Mouse (Mus musculus) adrenal gland, adult 8-10 months (tissue): ENCODE measurements around the gene Ube2n. TPM values are rescaled to one million over a fixed set of nuclear protein-coding genes. Genes with fewer than 3 reads are reported as not detected.

Experiments
- DNase-seq: peaks from one replicate; pipeline ENCODE4 v3.0.0; 2022
- total RNA-seq, 4 experiments: library from RNA; stranded (reverse); gene quantifications; 2 replicates each; pipeline ENCODE4 v1.2.4; 2022

Ube2n gene
- total RNA-seq, result 100 to 1,000 TPM; 129 to 155 (median 138) TPM

DNA sequence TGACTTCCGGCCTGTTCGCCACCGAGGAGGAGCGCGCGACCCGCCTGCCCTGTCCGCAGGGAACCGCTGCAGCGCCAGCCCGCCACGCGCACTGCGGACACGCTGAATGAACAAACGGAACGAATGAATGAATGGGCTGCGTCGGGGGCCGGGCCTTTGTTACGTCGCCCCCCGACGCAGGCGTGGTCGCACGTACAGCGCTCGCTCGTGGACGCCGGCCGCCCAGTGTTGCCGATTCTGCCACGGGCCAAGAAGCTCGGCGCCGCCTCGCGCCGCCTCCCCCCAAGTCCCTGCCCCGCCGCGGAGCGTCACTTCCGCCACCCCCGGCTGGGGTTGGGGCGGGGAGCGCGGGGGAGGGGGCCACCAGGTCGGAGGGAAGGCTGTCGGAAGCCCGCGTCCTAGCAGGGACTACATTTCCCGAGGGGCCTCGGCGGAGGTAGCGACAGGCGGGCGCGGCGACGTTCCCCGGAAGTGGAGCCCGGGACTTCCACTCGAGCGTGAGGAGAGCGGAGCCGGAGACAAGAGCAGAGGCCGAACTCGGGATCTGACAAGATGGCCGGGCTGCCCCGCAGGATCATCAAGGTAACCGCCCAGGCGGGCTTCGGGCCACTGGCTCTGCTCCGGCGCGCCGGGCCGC, at the start of gene Ube2n:
Gene Ube2n, plus strand, starts transcription at position 490 of the 637 bp plus-strand sequence.
- DNase-seq, result peak; percentile 98

- DNase-seq, result peak; percentile 45
These were observed 49.5 kb upstream of the Ube2n start for GRCm38 (mm10) chr10:95465485-95465896.

GRCm38 (mm10) chr10:95468894-95469293, 46.1 kb upstream of the Ube2n start:
- no peak for DNase-seq

- no peak for DNase-seq
These were observed 43.8 kb upstream of the Ube2n start for GRCm38 (mm10) chr10:95471186-95471585.

DNA sequence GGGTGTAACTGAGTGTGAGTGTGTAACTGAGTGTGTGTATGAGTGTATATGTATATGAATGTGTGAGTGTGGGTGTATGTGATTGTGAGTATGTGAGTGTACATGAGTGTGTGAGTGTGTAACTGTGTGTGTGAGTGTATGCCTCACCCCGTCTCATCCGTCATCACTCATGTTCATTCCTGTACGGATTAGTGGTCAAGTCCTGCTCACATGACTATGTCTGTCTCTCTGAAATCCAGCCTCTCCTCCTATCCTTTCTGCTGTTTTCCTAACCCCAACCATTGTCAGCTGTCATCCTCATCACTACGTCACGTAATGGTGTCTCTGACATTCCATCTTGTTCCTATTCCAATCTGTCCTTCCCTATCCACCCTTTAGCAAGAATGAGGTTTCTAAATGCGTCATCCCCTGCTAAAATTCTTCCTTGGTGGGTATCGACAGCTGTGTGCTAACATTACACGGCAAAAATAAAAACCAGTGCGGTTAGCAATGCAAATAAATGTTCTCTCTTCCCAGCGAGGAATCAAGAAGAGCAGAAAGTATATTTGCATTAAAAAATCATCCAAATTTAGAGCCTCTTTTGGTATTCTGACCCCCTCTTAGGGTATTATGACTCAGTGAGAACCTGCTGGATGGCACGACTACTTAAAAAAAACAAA, 42.9 kb upstream of the Ube2n start:
- no peak for DNase-seq

DNA sequence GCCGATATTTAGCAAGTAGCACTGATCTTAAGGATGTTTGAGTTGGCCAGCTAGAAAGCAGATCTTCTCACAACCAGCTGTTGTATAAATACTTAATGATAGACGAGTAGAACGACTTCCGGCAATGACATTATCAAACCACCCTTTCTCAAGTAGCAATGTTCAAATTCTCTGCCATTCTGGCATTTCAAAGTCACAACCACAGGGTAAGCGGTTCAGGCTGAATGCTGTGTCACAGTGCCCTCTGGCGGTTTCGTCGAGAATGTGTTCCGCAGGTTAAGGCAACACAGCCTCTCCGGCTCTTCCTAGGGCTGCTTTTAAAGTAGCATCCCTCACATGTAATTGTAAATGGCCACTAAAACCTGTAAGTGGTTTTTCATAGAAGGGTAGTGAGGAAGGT, 39.0 kb upstream of the Ube2n start:
- peak; percentile 55 for DNase-seq

GRCm38 (mm10) chr10:95477516-95477915, 37.4 kb upstream of the Ube2n start:
- DNase-seq, result no peak

DNA sequence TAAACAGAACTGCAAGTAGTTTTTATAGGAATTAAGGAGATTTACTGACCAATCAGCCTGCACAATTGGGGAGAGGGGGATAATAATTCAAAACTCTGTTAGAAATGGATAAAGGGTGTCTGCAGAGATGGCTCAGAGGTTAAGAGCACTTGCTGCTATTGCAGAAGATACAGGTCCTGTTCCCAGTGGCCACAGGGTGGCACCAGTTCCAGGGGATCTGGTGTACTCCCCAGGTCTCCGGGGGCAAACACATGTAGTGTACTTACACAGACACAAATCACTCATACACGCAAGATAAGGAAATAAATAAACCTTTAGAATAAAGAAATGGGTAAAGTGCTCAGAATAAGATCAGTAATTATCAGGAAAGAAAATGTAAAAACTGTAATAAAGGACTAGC, 25.3 kb upstream of the Ube2n start:
- no peak for DNase-seq

DNA sequence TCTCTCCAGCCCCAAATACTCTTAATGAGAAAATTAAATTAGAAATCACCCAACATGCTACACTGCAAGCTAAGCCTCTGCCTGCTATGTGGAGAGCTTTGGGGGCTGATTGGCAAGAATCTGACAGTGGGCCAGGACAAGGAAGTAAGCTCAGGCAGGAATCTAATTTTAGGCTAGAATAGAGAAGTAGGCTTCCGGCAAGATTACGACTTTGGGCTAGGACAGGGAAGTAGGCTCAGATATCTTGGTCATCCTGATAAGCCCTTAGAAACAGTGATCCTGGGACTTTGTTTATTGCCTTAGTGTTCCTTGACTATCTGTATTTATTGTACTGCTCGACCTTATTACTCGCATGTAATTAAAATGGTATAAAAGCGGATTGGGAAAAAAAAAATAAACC, 20.7 kb upstream of the Ube2n start:
- DNase-seq, result no peak

DNA sequence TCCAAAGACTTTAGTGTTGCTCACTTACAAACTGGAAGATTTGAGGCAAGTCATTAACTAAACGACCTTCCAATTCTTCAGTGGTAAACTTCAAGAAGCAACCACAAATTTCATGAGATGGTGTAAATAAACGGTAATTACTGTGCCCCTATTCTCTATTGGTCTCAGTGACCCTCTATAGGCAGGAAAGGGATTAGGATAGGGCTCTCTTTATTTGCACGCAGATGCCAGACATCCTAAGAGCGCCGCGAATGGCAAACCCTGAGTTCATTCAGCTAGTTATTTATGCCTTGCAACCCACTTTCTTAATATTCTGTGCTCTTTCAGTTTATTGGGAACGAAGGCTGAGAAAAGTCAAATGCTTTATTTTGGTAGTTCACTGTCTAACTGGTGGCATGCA, 13.9 kb upstream of the Ube2n start:
- DNase-seq, result no peak

DNA sequence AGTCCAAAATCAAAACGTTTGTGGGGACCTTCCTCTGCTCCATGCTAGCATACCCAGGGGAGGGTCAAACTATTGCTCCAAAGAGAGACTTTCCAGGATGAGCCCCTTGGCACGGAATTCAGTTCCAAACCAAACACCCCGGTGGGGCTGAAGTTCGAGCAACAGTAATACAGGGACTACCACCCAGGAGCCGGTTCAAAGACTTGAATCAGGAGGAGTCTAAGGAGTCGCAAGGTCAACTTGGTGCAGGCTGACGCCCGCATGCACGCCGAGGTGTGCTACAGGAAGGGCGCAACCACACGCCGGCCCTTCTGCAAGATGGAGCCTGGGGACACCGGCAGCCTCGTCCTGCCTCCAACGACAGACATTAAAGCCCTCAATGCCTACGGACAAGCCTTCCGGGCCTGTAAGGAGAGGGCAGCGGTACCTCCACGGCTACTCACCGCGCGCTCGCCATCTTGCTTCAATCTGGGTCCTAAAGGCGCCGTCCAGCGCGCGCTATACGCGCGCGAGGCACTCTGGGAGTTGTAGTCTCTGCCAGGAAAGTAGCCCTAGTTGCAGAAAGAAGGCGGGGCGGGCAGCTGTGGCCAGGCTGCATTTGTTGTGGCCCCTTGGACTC, 13.4 kb upstream of the Ube2n start, which contains the start of gene Mrpl42:
Gene Mrpl42, minus strand, starts transcription at position 478 of the 619 bp plus-strand sequence.
- DNase-seq, result peak; percentile 79

DNA sequence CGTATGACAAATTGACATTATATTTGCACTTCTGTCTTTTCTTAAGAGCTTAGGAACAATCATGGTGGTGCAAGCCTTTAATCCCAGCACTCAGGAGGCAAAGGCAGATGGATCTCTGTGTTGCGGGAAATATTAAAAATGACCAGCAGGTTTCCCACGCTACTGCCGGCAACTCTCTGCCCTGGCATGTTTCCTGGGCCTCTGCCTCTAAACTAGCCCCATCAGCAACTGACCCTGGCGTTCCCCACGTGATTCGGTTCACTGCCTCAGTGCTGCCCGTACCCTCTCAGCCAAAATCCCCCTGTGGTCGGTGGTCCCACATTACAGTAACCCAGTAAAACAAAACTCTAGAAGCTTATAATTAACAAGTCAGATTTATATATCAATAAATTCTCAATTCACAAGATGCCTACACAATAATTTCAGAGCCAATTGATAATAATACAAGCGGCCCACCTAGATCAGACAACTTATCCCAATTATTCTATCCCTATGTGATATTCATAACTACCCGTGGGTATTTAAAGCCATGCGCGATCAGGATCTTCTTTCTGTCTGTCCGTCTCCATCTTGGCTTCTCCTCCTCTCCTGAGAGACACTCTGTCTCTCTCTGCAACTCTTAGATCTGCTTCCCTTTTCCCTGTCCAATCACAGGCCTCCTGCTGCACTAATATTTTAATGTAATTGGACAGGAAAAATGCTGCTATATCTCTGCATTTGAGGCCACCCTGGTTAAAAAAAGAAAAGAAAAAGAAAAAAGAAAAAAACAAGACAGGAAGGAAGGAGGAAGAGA, 11.3 kb upstream of the Ube2n start:
- DNase-seq, result no peak

DNA sequence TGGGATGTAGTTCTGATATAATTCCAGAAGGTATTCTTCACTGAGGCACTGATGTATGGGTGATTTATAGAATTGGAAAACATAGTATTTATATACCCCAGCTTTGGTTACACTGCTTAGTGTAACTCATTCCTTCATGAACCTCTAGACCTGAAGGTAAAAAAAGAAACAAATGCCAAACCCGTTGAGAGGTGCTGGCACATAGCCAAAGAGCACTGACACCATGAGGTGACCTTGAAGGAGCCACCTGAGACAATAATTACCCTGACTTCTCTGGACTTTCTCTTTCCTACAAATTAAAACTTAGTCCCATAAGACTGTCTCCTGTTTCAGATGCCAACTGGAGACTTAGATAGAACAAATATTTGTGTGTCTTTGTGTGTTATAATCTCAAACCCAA, 10.6 kb upstream of the Ube2n start:
- DNase-seq, result no peak

- DNase-seq, result no peak
These were observed 6.8 kb upstream of the Ube2n start for GRCm38 (mm10) chr10:95508126-95508525.

DNA sequence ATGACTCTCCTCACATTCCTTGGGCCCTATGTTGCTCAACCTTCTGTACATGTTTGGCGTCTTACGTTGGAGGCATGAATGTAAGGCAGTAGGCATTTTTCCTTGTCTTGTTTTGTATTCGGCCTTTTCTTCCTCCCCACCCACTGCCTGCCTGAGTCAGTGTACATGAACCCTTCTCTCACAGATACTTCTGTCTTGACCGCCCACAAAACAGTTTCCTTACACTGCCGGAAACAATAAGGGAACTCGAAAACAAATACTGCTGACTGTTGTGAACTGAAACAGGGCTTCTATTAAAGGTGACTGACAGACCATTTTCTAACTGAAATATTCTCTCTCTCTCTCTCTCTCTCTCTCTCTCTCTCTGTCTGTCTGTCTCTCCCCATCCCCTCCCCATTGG, 6.2 kb upstream of the Ube2n start:
- no peak for DNase-seq

GRCm38 (mm10) chr10:95509263-95509662, 5.7 kb upstream of the Ube2n start:
- no peak for DNase-seq

DNA sequence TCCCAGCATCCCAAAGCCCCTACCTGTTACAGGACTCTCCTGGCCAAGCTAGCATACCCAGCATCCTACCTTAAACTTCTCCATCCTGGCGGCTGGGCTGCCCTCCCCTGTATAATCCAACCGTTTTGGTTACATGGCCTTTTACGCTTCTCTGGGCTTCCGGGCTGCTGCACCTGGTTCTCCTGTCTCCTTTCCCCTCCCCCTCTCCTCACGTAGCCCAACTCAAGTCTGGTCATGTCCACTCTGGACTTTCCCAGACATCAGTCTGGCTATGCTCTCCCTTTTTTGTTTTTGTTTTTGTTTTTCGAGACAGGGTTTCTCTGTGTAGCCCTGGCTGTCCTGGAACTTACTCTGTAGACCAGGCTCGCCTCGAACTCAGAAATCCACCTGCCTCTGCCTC, 2.3 kb upstream of the Ube2n start:
- DNase-seq, result no peak

GRCm38 (mm10) chr10:95513768-95514556, 983 bp upstream of the Ube2n start:
- no peak for DNase-seq

DNA sequence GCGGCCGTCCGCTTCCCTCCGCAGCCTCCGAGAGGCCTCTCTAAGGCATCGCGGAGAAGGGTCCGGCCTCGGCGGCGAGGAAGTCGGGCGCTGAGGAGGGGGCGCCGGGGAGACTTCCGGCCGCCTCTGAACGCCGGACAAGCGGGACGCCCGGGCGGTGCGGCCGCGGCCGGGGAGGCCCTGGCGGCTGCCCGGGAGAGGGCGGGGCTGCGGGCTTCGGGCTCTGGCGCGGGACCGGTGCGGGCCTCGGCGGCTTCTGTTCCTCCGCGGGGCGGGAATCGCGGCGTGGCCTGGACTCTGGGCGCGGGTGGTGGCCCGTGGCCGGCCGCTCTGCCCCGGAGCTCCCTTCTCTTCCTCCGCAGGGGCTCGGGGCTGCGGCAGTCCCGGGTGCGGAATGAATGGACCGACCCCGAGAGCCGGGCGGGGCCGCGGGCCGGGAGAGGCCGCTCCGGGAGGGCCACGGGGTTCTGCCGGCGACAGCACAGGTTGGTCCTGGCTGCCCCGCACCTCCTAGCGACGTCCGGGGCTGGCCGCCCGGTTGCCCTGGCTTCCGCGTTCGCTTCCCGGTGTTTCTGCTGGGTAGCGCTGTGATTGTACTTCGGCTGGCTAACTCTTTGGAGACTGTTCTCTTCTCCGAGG, 467 bp downstream of the Ube2n start:
- DNase-seq, result peak; percentile 33

GRCm38 (mm10) chr10:95517656-95518055, 2.7 kb downstream of the Ube2n start:
- no peak for DNase-seq

DNA sequence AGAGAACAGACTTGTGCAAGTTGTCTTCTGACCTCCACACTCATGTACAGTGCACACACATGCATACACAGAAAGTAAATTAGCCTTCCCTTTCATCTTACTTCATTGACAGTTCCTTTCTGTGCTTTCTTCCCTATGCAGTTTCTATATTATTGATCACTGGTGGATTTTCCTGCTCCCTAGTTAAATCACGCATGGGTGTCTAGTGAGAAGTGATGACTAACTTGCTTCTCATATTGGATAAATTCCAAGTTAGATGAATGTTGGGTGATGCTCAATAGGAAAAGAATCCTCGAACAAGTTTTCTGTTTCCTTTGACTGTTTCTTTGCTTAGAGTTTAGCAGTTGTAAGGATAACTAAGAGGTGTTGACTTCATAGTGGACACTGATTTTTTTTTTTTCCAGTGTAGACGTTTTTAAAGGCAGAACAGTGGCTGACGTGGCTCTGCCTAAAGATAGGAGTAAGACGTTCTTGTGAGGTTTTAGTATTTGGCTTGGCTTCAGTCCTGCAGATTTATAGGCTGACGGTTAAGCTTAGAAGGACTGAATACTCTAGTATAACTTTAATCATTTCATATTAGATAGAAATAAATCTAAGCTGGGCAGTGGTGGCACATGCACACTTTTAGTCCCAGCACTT, 10.2 kb downstream of the Ube2n start:
- no peak for DNase-seq
